Mouse (Mus musculus) E14TG2a.4 (cell line): Measurements from ENCODE around the gene Tppp2.

ENCODE experiments used
- CTCF ChIP-seq: conservative IDR thresholded peaks from 2 replicates; pipeline ENCODE4 v1.5.1; 2014; ENCODE audit warnings: low read length
- NANOG ChIP-seq: IDR thresholded peaks from 2 replicates; pipeline ENCODE4 v1.6.1; 2014; ENCODE audit warnings: borderline replicate concordance, low read length, mixed read lengths

GRCm38 (mm10) chr14:51918125-51918524 lies at the start of gene Tppp2:
- TF ChIP-seq CTCF = no peak
- no peak for TF ChIP-seq NANOG
